Mouse (Mus musculus) testis, adult 10 weeks (tissue): ENCODE measurements around the gene Srsf5. TPM values are rescaled to one million over a fixed set of nuclear protein-coding genes. Genes with fewer than 3 reads are reported as not detected.

Source experiments
- polyA plus RNA-seq: library from polyadenylated mRNA; stranded (reverse); fragments of 350-450 nt; fragmentation: Illumina TruSeq; extraction: RNeasy Lipid Tissue Mini Kit (QIAGEN cat#74804); gene quantifications from one replicate; pipeline ENCODE4 v1.2.3, GENCODE M21; 2014; ENCODE audit warnings: low read depth, low replicate concordance

The Srsf5 gene
- 254 TPM for polyA plus RNA-seq

DNA sequence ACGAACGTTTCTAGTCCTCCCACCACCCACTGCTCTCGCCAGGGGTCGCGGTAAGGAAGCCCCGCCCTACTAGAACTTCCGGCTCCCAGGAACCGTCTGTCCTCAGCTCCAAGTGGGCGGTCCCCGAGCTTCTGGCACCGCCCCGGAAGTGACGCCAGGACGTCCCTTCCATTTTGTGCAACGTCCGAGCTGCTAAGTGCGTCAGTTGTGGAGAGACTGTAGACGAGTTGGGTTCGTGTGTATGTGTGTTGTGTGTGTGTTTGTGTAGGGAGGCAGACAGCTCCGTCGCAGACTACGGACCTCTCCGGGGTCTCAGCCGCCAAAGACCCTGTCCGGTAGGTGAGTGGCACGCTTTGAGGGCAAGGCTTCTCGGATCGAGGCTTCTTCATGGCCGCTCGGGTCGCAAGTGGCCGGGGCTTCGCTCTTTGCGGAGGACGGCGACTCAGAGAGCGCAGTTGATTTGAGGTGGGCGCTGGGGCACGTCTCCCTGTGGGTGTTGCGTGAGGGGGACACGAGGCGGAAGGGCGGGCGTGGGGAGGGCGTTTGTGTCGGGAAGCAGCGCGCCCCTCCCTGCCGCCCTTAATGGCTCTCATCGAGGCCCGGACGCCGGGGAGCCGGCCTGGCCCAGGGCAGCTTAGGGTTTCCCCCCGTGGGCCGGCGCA lies at the start of gene Srsf5:
Gene Srsf5, plus strand, starts transcription at position 171 of the 662 bp plus-strand sequence.

DNA sequence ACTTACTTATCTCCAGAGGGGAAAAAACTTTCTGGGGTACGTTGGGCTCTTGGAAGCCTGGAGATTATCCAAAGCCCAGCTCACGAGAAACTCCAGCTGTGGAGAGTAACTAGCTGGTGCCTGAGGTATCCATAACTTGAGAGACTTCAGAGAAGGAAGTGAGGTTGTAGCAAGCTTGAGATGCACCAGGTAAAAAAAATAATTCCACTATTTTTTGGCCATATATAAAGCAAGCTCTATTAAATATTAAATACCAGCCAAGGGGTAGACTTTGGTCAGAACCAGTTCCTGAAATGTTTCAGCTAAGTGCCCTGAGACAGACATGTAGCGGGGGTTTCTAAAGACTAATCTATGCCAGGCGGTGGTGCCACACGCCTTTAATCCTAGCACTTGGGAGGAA lies 23.3 kb downstream of the Srsf5 start, which contains the start of gene Slc10a1:
Gene Slc10a1, minus strand, starts transcription at position 101 of the 400 bp plus-strand sequence.

Other genes with a start within 250 kb of the Srsf5 start
- 0.11 TPM for gene Ccdc177, start 184.8 kb upstream of the Srsf5 start, polyA plus RNA-seq
- 12.4 TPM for gene Susd6, start 155.0 kb upstream of the Srsf5 start, polyA plus RNA-seq
- gene Slc10a1, start 23.2 kb downstream of the Srsf5 start, polyA plus RNA-seq, result 0.13 TPM
- 5.8 TPM for gene Smoc1, start 81.3 kb downstream of the Srsf5 start, polyA plus RNA-seq